Mouse (Mus musculus): ENCODE measurements around the gene Eomes. TPM values are rescaled to one million over a fixed set of nuclear protein-coding genes. Genes with fewer than 3 reads are reported as not detected.

Gene Eomes
- 1.7 and 2.3 TPM in 2 replicates for polyA plus RNA-seq (2015; fragmentation: Nextera tagmentation; extraction: Ambion mirVana)

DNA sequence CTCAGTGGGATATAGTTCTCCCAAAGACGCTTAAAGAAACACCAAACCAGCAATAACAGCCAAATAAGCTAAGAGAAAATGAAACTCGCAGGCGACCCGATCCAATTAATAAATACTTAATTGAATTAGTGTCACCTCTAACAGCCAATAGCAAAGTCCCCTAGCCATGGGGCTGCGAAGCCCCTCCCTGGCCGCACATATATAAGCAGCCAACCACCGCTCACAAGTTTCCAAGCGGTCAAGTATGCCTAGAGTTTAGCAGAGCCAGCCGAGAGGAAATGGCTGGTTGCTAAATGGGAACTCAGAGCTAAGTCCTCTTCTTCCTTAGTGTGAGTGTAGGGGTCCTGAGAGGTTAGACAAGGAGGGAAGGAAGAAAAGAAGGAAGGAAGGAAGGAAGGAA lies at the start of gene Eomes:
Gene Eomes (plus strand): TSS at position 252 of the 400 bp plus-strand sequence.
- Histone ChIP-seq H3K4me3 (peak within 1 kb of the TSS; percentile 36), H3K9me3 (no peaks in the 10 kb centered on the region), H3K27ac (replicated peaks) (no peak within 1 kb of the TSS), H3K36me3 (no peaks in the 10 kb centered on the region), H3K4me2 (peak within 1 kb of the TSS; percentile 54), H3K4me1 (replicated peaks) (peaks cover 30% of the 10 kb centered on the region), H3K9ac (no peak within 1 kb of the TSS), H3K27me3 (peaks cover 73% of the 10 kb centered on the region)
- ATAC-seq (ENCODE audit: low FRiP score, low read depth): no peak
- WGBS: under 1% methylated on average over 9 of the region's 9 CpGs

DNA sequence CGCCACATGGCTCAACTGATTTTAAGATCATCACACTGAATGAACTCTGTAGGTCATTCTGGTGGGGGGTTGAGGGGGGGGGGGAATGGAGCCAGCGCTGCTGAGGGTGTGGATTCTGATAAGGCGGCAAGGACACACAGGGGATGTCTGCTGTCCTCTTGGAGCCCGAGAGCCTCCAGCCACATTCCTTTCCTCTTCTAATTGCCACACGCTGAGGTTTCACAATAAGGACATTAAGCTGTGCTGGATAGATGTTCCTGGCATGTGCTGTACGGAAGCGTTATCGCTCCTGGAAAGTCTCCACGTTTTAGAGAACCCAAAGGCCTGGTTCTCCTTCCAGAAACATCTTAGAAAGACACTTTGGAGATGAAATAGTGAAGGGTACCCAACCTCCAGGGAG lies 33.2 kb upstream of the Eomes start:
- Histone ChIP-seq H3K27ac (replicated peaks) (no peak overlapping the region), H3K9me3 (no peaks in the 10 kb centered on the region), H3K4me3 (no peak overlapping the region), H3K9ac (no peak overlapping the region), H3K4me2 (no peak overlapping the region), H3K4me1 (replicated peaks) (no peaks in the 10 kb centered on the region), H3K27me3 (no peaks in the 10 kb centered on the region), H3K36me3 (no peaks in the 10 kb centered on the region)
- WGBS: 45% methylated on average over 9 of the region's 9 CpGs
- ATAC-seq (ENCODE audit: low FRiP score, low read depth): no peak

DNA sequence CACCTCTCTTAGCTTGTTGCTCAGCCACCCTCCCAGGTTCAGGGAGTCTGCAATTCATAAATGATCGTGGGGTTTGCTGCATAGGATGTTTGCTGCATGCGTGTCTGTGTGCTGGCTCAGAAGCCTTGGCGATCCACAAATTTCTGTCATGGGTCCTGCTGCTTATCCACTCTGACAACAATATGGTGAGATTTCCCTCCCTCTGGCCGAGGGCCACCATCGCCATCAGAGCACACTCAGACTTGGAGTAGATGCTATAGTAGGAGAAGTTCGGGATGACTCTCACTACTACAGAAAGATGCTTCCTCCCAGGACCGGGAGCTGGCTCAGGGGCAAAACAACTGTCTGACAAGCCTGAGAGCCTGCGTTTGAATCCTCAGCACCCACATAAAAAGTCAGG lies 28.7 kb upstream of the Eomes start:
- Histone ChIP-seq H3K9ac (no peak overlapping the region), H3K4me3 (no peak overlapping the region), H3K4me2 (no peak overlapping the region), H3K27me3 (no peaks in the 10 kb centered on the region), H3K36me3 (no peaks in the 10 kb centered on the region), H3K9me3 (no peaks in the 10 kb centered on the region), H3K4me1 (replicated peaks) (no peaks in the 10 kb centered on the region), H3K27ac (replicated peaks) (no peak overlapping the region)
- 85% methylated on average over 8 of the region's 8 CpGs for WGBS
- ATAC-seq (ENCODE audit: low FRiP score, low read depth): no peak

DNA sequence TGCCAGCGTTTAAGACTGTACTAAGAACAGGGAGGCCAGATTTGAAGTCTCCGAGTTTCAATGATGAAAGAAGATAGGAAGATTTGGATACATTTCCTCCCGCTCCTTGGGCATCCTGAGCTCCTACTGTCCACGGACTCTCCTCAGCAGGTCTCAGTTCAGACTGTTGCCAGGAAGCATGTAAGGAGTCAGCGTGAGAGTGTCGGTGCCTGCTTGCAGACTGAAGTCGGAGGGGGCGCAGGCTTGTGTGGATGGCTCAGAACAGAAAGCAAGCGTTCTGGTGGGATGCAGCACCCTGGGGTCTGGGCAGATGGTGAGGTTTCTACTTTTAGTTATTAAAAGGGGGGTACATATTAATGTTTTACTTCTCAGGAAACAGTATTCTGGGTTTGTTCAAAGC lies 24.6 kb upstream of the Eomes start:
- 47% methylated on average over 9 of the region's 9 CpGs for WGBS
- Histone ChIP-seq H3K27ac (replicated peaks) (no peak overlapping the region), H3K4me3 (no peak overlapping the region), H3K9me3 (no peaks in the 10 kb centered on the region), H3K27me3 (no peaks in the 10 kb centered on the region), H3K36me3 (no peaks in the 10 kb centered on the region), H3K4me2 (peak overlapping the region; percentile 24; the same call in 1 of the 2 replicates), H3K4me1 (replicated peaks) (no peaks in the 10 kb centered on the region), H3K9ac (no peak overlapping the region)
- ATAC-seq (ENCODE audit: low FRiP score, low read depth): no peak

DNA sequence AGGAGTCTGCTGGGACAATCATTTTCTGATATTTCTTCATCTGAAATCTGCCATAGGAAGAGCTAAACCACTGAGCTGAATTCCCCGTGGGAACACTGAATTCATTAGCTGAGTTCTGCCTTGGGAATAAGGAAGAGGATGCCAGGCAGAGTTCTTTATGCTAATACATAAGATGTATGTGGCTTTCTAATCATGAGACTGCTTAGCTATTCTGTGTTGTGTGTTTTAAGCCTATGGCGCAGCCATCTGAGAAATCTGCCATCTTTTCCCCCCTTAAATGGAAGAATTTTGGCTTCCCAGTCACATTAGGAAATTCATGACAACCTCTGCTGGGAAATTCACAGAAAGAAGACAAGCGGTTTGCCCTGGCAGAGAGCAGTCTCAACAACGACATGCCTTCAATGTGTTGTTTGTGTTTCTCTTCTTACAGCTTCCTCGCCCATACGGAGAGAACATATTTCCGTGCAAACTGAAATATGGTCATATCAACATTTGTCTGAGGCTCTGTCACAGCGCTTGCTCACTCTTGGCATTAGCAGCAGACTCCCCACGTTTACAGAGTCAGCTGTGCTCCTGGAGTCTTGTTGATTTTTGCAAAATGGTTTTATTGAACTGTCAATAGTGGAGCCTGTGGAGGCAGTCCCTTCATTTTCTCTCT lies 22.7 kb upstream of the Eomes start:
- no peak overlapping the region for H3K27ac ChIP-seq (replicated peaks)
- H3K4me3 ChIP-seq: no peak overlapping the region
- no peak overlapping the region for H3K4me2 ChIP-seq
- no peaks in the 10 kb centered on the region for H3K9me3 ChIP-seq
- H3K36me3 ChIP-seq: no peaks in the 10 kb centered on the region
- no peak overlapping the region for H3K9ac ChIP-seq
- ATAC-seq (ENCODE audit: low FRiP score, low read depth): no peak
- 55% methylated on average over 9 of the region's 9 CpGs for WGBS
- no peaks in the 10 kb centered on the region for H3K4me1 ChIP-seq (replicated peaks)
- H3K27me3 ChIP-seq: no peaks in the 10 kb centered on the region

DNA sequence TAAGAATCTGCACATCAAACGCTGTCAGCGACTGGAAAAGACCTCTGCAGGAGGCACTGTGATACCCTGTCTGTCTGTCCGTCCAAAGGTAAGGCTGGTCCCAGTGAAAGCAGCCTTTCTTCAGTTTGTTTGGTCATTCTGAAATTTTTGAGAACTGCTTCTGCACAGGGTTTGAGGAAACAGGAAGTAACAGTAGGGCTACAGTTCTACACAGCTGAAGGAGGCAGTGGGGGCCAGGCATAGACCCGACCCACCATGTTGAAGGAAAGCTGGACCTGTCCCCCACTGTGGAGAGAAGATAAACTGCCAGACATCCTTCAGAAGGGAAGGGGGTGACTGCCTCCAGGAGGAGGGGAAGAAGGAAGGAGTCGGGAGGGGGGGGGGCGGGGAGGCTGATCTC lies 21.6 kb upstream of the Eomes start:
- Histone ChIP-seq H3K27ac (replicated peaks) (no peak overlapping the region), H3K4me3 (no peak overlapping the region), H3K4me2 (no peak overlapping the region), H3K4me1 (replicated peaks) (no peaks in the 10 kb centered on the region), H3K36me3 (no peaks in the 10 kb centered on the region), H3K27me3 (no peaks in the 10 kb centered on the region), H3K9me3 (no peaks in the 10 kb centered on the region), H3K9ac (no peak overlapping the region)
- no peak for ATAC-seq (ENCODE audit: low FRiP score, low read depth)
- 50% methylated on average over 6 of the region's 6 CpGs for WGBS

DNA sequence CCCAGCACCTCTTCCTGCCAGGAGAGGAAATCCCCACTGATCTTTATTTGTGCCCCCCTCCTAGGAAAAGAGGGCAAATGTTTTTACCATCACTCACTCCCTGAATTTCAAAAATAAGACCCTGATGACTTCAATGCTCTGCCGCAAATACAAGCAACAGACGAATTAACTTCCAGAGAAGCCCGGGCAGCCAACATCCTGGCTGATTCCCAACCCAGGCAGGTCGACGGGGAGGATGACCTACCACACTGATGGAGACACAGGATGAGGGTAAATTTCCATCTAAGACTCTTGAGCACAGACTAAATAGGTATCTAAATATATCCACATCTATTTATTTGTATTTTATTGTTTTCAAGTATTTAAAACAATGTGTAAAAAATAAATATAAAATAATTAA lies 20.0 kb upstream of the Eomes start:
- no peaks in the 10 kb centered on the region for H3K9me3 ChIP-seq
- H3K27ac ChIP-seq (replicated peaks): no peak overlapping the region
- no peaks in the 10 kb centered on the region for H3K4me1 ChIP-seq (replicated peaks)
- 18% methylated on average over 5 of the region's 5 CpGs for WGBS
- H3K4me2 ChIP-seq: no peak overlapping the region
- no peak overlapping the region for H3K4me3 ChIP-seq
- ATAC-seq (ENCODE audit: low FRiP score, low read depth): no peak
- H3K27me3 ChIP-seq: no peaks in the 10 kb centered on the region
- H3K9ac ChIP-seq: no peak overlapping the region
- no peaks in the 10 kb centered on the region for H3K36me3 ChIP-seq

DNA sequence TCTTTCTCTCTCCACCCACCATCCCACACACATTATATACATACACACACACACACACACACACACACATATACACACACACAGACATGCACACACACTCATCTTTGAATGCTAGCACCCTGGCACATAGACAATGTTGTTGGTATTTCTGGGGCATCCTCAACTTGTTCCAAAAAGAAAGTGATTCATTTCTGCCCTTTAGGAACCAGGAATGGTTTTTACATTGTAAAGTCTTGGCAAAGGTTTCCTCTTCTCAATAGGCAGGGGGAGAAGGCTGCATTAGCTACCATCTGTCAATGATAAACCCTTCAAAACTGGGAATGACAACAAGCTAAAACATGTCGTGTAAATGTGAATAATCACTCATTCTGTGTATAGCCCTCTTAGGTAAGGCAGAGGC lies 14.0 kb upstream of the Eomes start:
- no peaks in the 10 kb centered on the region for H3K9me3 ChIP-seq
- peaks cover 10% of the 10 kb centered on the region for H3K27me3 ChIP-seq
- H3K4me2 ChIP-seq: no peak overlapping the region
- H3K9ac ChIP-seq: no peak overlapping the region
- no peaks in the 10 kb centered on the region for H3K36me3 ChIP-seq
- H3K27ac ChIP-seq (replicated peaks): no peak overlapping the region
- H3K4me3 ChIP-seq: no peak overlapping the region
- H3K4me1 ChIP-seq (replicated peaks): peaks cover 3% of the 10 kb centered on the region; the same call in 1 of the 2 replicates
- 69% methylated on average over 1 of the region's 1 CpGs for WGBS
- ATAC-seq (ENCODE audit: low FRiP score, low read depth): no peak

DNA sequence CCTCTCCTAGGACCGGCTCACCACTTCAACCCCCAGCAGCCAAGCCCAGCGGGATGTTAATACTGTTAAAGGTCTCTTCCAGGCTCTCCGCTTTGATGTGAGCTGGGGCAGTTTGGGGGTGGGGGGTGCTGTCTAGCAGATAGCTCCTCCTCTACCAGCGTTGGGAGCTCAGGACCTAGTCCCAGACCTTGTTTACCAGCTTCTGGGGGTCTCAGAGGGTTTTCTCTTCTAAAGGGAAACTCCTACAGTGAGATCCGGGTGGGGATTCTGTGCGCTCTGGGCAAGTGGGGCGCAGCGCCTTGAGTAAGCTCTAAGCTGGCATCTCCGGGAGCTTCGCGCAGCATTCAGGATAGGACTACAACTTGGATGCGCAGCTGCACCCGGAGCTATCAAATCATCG lies 9.7 kb upstream of the Eomes start:
- 3% methylated on average over 14 of the region's 14 CpGs for WGBS
- ATAC-seq (ENCODE audit: low FRiP score, low read depth): no peak

DNA sequence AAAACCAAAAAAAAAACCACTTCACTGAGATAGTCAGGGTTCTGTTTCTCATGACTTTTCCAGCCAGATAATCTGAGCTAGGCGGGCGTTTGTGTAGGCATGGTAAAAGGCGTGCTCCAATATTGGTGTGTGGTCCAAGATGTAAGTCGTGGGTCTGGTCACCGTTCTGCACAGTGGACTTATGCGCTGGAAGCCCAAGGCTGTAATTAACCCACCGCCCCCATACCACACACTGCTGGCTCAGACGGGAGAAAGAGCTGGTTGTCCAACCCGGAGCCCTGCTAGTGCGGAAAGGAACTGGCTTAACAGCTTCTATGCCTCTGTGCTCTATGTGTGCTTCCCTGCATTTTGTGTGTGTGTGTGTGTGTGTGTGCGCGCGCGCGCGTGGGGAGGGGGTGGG lies 8.7 kb upstream of the Eomes start:
- H3K27ac ChIP-seq (replicated peaks): no peak overlapping the region
- ATAC-seq (ENCODE audit: low FRiP score, low read depth): no peak
- H3K9ac ChIP-seq: no peak overlapping the region
- WGBS: 11% methylated on average over 16 of the region's 16 CpGs
- H3K9me3 ChIP-seq: no peaks in the 10 kb centered on the region
- H3K4me3 ChIP-seq: no peak overlapping the region
- H3K27me3 ChIP-seq: peaks cover 45% of the 10 kb centered on the region
- peaks cover 3% of the 10 kb centered on the region; the same call in 1 of the 2 replicates for H3K4me1 ChIP-seq (replicated peaks)
- H3K4me2 ChIP-seq: no peak overlapping the region
- no peaks in the 10 kb centered on the region for H3K36me3 ChIP-seq

More for the DNA sequence above, 9.7 kb upstream of the Eomes start:
- Histone ChIP-seq H3K9ac (no peak overlapping the region), H3K27me3 (peaks cover 44% of the 10 kb centered on the region), H3K36me3 (no peaks in the 10 kb centered on the region), H3K9me3 (no peaks in the 10 kb centered on the region), H3K4me3 (no peak overlapping the region), H3K27ac (replicated peaks) (no peak overlapping the region), H3K4me2 (peak overlapping the region; percentile 4; the same call in 1 of the 2 replicates), H3K4me1 (replicated peaks) (peaks cover 3% of the 10 kb centered on the region; the same call in 1 of the 2 replicates)

DNA sequence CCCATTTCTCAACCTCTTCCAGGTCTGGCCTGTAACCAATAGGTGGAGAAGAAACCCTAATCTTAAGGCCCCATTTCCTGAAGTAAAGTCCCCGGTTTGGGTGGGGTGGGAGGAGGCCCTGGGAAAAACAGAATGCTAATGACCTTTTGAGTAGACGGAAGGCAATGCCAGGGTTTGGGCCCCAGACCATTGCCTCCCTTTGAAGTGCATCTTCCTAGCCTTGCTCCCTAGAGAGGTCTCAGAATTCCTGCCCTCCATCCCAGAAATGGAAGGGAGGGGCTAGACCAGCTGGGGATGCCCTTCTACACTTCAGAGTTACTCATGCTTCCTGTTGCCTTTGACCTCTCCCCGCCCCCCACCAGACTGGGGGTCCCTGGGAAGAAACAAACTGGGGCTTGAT lies 6.7 kb upstream of the Eomes start:
- ATAC-seq (ENCODE audit: low FRiP score, low read depth): no peak
- H3K4me2 ChIP-seq: no peak overlapping the region
- no peaks in the 10 kb centered on the region for H3K36me3 ChIP-seq
- no peak overlapping the region for H3K27ac ChIP-seq (replicated peaks)
- H3K27me3 ChIP-seq: peaks cover 64% of the 10 kb centered on the region
- 20% methylated on average over 3 of the region's 3 CpGs for WGBS
- no peak overlapping the region for H3K9ac ChIP-seq
- peaks cover 7% of the 10 kb centered on the region; the same call in 1 of the 2 replicates for H3K4me1 ChIP-seq (replicated peaks)
- H3K9me3 ChIP-seq: no peaks in the 10 kb centered on the region
- no peak overlapping the region for H3K4me3 ChIP-seq

DNA sequence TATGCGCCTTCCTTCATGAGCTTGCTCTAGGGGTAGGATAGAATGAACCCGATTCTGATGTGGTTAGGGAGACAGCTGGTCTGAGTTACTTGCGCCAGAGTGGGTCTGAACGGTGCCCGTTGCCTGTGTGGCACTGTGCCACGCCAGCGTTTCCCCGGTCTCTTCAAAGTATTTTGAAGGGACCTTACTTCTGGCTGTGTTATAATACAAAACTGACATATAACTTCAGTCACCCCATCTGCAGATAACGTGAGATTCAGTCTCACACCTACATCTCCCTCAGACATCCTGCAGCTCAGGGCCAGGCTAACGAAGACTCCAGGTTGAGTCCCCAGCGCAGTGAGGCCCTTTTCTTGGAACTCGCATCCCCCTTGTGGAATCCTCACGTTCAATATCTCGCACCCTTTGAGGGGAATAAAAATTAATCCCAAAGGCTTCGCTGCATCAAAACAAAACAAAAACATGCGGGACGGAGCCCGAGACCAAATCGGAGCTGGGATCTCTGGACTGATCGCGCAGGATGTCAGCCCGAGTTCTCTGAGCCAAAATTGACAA lies 1.7 kb upstream of the Eomes start:
- peak overlapping the region; percentile 13; the same call in 1 of the 2 replicates for H3K4me3 ChIP-seq
- no peaks in the 10 kb centered on the region for H3K36me3 ChIP-seq
- peaks cover 67% of the 10 kb centered on the region for H3K27me3 ChIP-seq
- H3K27ac ChIP-seq (replicated peaks): no peak overlapping the region
- peak overlapping the region; percentile 54 for H3K4me2 ChIP-seq
- peaks cover 30% of the 10 kb centered on the region for H3K4me1 ChIP-seq (replicated peaks)
- no peaks in the 10 kb centered on the region for H3K9me3 ChIP-seq
- no peak overlapping the region for H3K9ac ChIP-seq
- ATAC-seq (ENCODE audit: low FRiP score, low read depth): peak; percentile 19; the same call in 1 of the 2 replicates
- under 1% methylated on average over 22 of the region's 22 CpGs for WGBS

All from hindbrain, embryonic 15.5 days (tissue).